Mouse (Mus musculus) spleen, adult 12 weeks (tissue): Measurements from ENCODE around the gene Sp1.

Experiments
- DNase-seq: peaks from one replicate; pipeline ENCODE4 v3.0.0; 2022; ENCODE audit warnings: low spot score

The Sp1 gene

GRCm38 (mm10) chr15:102474520-102474919 lies 68.6 kb downstream of the Sp1 start:
- no peak for DNase-seq

DNA sequence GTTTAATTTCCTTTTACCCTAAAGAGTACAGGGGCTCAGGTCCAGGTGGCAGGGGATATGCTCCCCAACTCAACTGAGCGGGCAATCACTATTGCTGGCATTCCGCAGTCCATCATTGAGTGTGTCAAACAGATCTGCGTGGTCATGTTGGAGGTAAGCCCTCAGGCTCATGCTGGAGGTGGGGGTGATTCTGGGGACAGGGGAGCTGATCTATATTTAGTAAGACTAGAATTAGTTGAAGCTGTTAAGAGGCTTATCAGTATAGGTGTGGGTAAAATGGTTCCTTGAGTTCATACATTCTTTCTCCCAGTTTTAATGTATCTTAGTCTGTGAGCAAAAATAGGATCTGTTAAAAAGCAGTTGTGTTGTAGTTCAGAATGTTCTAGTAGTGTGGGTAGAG lies 77.2 kb downstream of the Sp1 start:
- no peak for DNase-seq

DNA sequence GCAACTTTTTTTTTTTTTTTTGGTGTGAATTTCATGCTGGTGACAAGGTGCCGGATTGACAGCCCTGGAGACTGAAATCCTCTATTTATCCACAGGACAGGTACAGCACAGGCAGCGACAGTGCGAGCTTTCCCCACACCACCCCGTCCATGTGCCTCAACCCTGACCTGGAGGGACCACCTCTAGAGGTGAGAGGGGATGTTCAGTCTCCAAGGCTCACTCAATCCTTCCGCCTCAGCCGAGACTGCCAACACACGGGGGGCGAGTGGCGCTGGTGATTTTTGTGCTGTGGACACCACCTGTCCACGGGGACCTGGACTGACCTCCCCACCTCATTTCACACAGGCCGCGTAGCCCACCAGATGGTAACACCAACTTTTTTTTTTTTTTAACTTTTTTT lies 79.9 kb downstream of the Sp1 start:
- no peak for DNase-seq
